Mouse (Mus musculus) ES-E14 (cell line): ENCODE measurements around the gene Snx4.

ENCODE experiments used
- MAFK ChIP-seq: IDR thresholded peaks from 2 replicates; pipeline ENCODE4 v1.6.1; 2014; ENCODE audit warnings: mild to moderate bottlenecking, low read depth, low read length, inconsistent platforms; ENCODE audit not compliant: insufficient read depth
- ZNF384 ChIP-seq: IDR thresholded peaks from 2 replicates; pipeline ENCODE4 v1.6.1; 2012; ENCODE audit warnings: low read depth, low read length, inconsistent platforms

DNA sequence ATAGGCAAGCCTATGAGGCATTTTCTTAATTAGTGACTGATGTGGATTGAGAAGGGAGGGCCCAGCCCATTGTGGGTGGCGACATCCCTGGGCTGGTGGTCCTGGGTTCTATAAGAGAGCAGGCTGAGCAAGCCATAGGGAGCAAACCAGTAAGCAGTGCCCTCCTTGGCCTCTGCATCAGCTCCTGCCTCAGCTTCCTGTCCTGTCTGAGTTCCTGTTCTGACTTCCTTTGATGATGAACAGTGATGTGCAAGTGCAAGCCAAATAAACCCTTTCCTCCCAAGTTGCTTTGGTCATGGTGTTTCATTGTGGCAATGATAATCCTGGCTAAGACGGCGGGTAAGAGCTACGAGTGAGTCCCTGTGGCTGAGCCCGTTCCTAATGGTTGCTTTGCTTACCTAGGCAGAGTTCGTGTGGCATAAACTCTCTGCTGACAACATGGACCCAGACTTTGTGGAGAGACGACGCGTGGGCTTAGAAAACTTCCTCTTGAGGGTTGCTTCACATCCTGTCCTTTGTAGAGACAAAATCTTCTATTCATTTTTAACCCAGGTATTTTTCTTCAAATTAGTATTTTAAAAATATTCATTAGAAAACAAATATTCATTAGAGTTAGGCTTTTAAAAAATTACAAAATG is 16.5 kb downstream of the Snx4 start:
- TF ChIP-seq ZNF384: no peak
- no peak for TF ChIP-seq MAFK
